Mouse (Mus musculus) lung, embryonic 16.5 days (tissue): ENCODE measurements around the gene Chkb. TPM values are rescaled to one million over a fixed set of nuclear protein-coding genes. Genes with fewer than 3 reads are reported as not detected.

ENCODE experiments used
- ATAC-seq: fragments of 200-750 bp; cut with Nextera tagmentation; 2 replicates; pipeline ENCODE4 v1.8.0; 2017; ENCODE audit warnings: low read depth, mild to moderate bottlenecking, moderate library complexity
- H3K27ac ChIP-seq: fragments of 300-500 bp; sonication (generic); 2 replicates; pipeline ENCODE4 v1.5.1; 2014; ENCODE audit warnings: mild to moderate bottlenecking, control low read depth, low read length
- H3K27me3 ChIP-seq: fragments of 300-500 bp; sonication (generic); 2 replicates; pipeline ENCODE4 v1.6.1; 2014; ENCODE audit warnings: low read depth, low read length, mixed read lengths; ENCODE audit not compliant: control insufficient read depth, insufficient read depth
- H3K36me3 ChIP-seq: fragments of 300-500 bp; sonication (generic); 2 replicates; pipeline ENCODE4 v1.6.1; 2014; ENCODE audit warnings: low read length; ENCODE audit not compliant: control insufficient read depth, insufficient read depth
- H3K4me1 ChIP-seq: fragments of 300-500 bp; sonication (generic); replicated peaks from 2 replicates; pipeline ENCODE4 v1.6.1; 2014; ENCODE audit warnings: low read length, mixed read lengths; ENCODE audit not compliant: control insufficient read depth, insufficient read depth
- H3K4me2 ChIP-seq: fragments of 300-500 bp; sonication (generic); 2 replicates; pipeline ENCODE4 v1.6.1; 2014; ENCODE audit warnings: low read depth, low read length, control low read depth
- H3K4me3 ChIP-seq: fragments of 300-500 bp; sonication (generic); 2 replicates; pipeline ENCODE4 v1.5.1; 2014; ENCODE audit warnings: mild to moderate bottlenecking, low read length, control low read depth
- H3K9ac ChIP-seq: fragments of 300-500 bp; sonication (generic); 2 replicates; pipeline ENCODE4 v1.6.1; 2014; ENCODE audit warnings: low read length, control low read depth
- H3K9me3 ChIP-seq: fragments of 300-500 bp; sonication (generic); 2 replicates; pipeline ENCODE4 v1.6.1; 2016; ENCODE audit warnings: low read length; ENCODE audit not compliant: control insufficient read depth
- WGBS: fragments of 180-500 bp; shearing (Covaris S2); extraction: QIAGEN DNeasy Blood & Tissue Kit; methylation state at CpG from one replicate; pipeline ENCODE4 v1.1.7; 2014; 5-methylcytosine and 5-hydroxymethylcytosine counted together
- polyA plus RNA-seq: library from polyadenylated mRNA; unstranded; fragments of >200 nt; fragmentation: Nextera tagmentation; extraction: Ambion mirVana; gene quantifications from 2 replicates; pipeline ENCODE4 v1.2.1, GENCODE M21; 2015

Gene Chkb
- polyA plus RNA-seq, 1 experiment from 2014 or later = 58.4 TPM

DNA sequence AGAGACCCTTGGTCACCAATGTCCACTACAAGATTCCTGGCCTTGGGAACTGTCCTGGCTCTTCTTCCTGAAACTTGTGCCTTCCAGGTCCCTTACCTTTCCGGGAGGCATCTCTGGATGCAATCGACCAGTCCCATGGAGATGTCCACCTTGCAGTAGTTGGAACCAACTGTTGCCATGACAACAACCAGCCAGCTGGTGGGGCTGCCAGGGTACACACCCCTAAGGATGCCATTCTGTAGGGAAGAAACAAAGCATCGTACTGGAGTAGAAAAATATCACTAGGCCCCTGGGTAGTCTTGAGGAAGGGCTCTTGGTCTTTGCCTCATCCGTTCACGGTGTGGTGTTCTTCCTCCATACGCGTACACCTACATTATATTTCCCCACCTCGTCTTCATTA, 5.1 kb downstream of the Chkb start:
- Histone ChIP-seq H3K27ac (no peak overlapping the region), H3K9ac (no peak overlapping the region), H3K36me3 (peaks cover 5% of the 10 kb centered on the region), H3K4me3 (no peak overlapping the region), H3K4me2 (no peak overlapping the region), H3K27me3 (no peaks in the 10 kb centered on the region), H3K4me1 (peaks cover 4% of the 10 kb centered on the region; the same call in 1 of the 2 replicates), H3K9me3 (no peaks in the 10 kb centered on the region)
- WGBS = 84% methylated on average over 8 of the region's 8 CpGs
- no peak for ATAC-seq

DNA sequence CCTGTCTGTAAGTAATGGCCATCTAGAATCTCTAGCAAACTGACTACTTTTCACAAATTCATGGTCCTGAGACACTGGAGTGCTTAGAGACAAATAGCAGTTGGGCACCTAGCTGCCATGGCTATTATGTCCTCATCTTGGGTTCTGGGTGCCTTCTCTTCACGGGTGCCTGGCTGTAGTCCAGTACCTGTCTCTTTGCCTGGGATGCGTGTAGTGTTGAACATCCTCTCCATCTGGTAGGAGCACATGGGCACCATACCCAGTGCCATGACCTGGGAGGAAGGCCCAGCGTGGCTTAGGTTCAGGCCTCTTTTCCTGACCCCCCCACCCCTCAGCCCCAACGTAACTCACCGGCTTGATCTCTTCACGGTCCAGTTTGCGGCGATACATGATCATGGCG, 7.8 kb downstream of the Chkb start:
- H3K9me3 ChIP-seq = no peaks in the 10 kb centered on the region
- no peak overlapping the region for H3K9ac ChIP-seq
- no peak overlapping the region for H3K4me3 ChIP-seq
- no peaks in the 10 kb centered on the region; the same call in 1 of the 2 replicates for H3K4me1 ChIP-seq
- H3K27ac ChIP-seq = no peak overlapping the region
- no peak overlapping the region for H3K4me2 ChIP-seq
- no peak for ATAC-seq
- WGBS = 88% methylated on average over 9 of the region's 9 CpGs
- peaks cover 3% of the 10 kb centered on the region; the same call in 1 of the 2 replicates for H3K36me3 ChIP-seq
- H3K27me3 ChIP-seq = no peaks in the 10 kb centered on the region

DNA sequence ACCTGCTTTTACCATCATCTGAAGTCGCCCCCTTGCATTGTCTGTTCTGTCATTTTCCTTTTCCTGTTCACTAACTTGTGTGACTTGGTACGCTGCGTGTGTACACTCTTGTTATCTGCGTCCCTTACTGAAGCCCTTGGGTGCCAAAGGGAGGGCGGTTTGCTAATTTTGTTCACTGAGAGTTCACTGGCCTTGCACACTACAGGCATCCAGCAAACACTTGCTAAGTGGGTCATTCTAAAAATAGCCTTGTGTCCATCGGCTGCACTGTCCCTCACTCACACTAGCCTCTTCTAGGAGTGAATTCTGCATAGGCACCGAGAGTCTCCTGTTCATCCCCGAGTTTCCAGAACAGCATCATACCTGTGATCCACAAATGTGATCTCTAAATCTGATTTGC, 14.4 kb downstream of the Chkb start:
- H3K36me3 ChIP-seq = no peaks in the 10 kb centered on the region; the same call in 1 of the 2 replicates
- H3K27me3 ChIP-seq = no peaks in the 10 kb centered on the region
- no peak for ATAC-seq
- no peak overlapping the region for H3K9ac ChIP-seq
- H3K4me3 ChIP-seq = no peak overlapping the region
- no peak overlapping the region for H3K4me2 ChIP-seq
- H3K9me3 ChIP-seq = no peaks in the 10 kb centered on the region; the same call in 1 of the 2 replicates
- no peaks in the 10 kb centered on the region for H3K4me1 ChIP-seq
- WGBS = 78% methylated on average over 8 of the region's 8 CpGs
- H3K27ac ChIP-seq = no peak overlapping the region

DNA sequence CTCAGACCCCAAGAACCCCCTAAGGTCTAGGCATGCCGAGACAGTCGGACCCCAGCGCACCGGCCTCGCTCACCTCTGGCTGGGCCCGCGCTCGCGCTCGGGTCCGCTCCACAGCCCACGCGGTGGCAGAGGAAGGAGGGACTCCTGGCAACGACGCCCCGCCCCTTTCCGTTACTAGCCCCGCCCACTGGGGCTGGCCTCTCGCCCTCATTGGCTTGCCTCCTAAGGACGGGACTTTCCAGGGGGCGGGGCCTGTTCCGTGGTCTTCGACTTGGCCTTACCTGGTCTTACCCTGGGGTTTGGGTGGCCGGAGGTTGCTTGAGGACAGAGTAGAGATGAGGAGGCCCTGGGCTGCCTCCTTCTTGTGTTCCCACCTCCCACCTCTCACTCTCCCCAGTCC, 19.6 kb downstream of the Chkb start, which contains the start of gene Syce3:
Gene Syce3 (minus strand): TSS at position 386 of the 400 bp plus-strand sequence.
- Histone ChIP-seq H3K9ac (no peak within 1 kb of the TSS), H3K27me3 (no peaks in the 10 kb centered on the region), H3K9me3 (peaks cover 2% of the 10 kb centered on the region; the same call in 1 of the 2 replicates), H3K4me1 (no peaks in the 10 kb centered on the region), H3K4me3 (no peak within 1 kb of the TSS), H3K36me3 (no peaks in the 10 kb centered on the region), H3K27ac (no peak within 1 kb of the TSS), H3K4me2 (no peak within 1 kb of the TSS)
- WGBS = 67% methylated on average over 11 of the region's 24 CpGs
- ATAC-seq = no peak

DNA sequence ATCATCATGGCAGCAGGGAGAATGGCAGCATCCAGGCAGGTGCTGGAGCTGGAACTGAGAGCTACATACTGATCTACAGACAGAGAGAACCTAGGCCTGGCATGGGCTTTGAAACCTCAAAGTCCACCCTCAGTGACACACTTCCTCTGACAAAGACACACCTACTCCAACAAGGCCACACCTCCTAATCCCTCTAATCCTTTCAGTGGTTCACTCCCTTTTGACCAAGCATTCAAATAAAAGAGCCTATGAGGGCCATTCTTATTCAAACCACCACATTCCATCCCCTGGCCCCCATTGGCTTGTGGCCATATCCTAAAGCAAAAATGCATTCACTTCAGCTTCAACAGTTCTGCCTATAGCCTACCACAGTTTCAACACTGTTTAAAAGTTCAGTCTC, 23.0 kb downstream of the Chkb start:
- Histone ChIP-seq H3K4me3 (no peak overlapping the region), H3K27me3 (no peaks in the 10 kb centered on the region), H3K27ac (no peak overlapping the region), H3K36me3 (no peaks in the 10 kb centered on the region), H3K4me1 (no peaks in the 10 kb centered on the region), H3K9me3 (peaks cover 2% of the 10 kb centered on the region; the same call in 1 of the 2 replicates), H3K4me2 (no peak overlapping the region), H3K9ac (no peak overlapping the region)
- no peak for ATAC-seq

DNA sequence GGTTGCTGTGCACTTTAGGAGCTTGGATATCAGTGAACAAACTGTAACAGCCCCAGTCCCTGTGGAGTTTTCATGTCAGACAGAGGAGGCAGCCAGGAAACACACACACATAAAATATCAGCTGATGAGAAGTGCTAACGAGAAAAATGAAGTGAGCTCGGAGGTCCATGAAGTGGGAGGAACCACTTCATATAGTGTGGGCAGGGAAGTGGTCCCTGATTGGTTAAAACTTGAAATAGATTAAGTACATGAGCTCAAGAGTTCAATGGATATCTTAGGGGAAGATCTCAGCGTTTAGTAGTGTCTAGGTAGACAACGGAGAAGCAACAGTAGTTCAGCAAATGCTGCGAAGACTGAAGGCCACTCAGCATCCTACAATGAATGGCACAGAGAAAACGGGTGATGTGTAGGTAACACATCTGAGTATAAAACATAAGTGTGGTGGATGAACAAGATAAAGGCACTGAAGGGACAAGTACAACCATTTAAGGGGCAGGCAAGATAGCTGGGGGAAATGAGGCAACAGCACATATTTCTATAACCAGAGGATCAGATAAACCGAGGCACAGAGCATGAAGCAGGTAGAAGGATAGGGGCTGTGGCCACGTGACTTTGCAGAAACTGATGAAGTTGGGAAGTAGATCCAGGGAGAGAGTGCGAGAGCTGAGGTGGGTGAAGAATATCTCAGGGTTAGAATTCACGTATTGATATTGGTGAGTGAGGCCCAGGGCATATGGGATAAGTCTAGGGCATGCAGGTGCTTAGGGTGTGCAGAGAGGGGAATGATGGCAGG, 24.7 kb downstream of the Chkb start:
- WGBS = 66% methylated on average over 10 of the region's 10 CpGs
- Histone ChIP-seq H3K4me3 (no peak overlapping the region), H3K4me1 (no peaks in the 10 kb centered on the region), H3K9me3 (no peaks in the 10 kb centered on the region), H3K27me3 (no peaks in the 10 kb centered on the region), H3K4me2 (no peak overlapping the region), H3K9ac (no peak overlapping the region), H3K27ac (no peak overlapping the region), H3K36me3 (no peaks in the 10 kb centered on the region)
- ATAC-seq = no peak

DNA sequence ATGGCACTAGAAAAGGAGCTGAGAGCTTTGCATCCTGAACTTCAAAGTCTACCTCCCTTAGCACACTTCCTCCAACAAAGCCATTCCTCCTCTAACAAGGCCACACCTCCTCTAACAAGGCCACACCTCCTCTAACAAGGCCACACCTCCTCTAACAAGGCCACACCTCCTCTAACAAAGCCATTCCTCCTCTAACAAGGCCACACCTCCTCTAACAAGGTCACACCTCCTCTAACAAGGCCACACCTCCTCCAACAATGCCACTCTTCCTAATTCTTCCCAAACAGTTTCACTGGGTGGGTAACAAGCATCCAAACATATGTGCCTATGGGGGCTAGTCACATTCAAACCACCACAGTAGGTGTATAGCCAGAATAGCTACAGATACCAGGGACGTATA, 27.2 kb downstream of the Chkb start:
- Histone ChIP-seq H3K36me3 (no peaks in the 10 kb centered on the region), H3K4me1 (no peaks in the 10 kb centered on the region), H3K4me3 (no peak overlapping the region), H3K9me3 (no peaks in the 10 kb centered on the region), H3K27me3 (no peaks in the 10 kb centered on the region), H3K27ac (no peak overlapping the region), H3K9ac (no peak overlapping the region), H3K4me2 (no peak overlapping the region)
- WGBS = 83% methylated on average over 1 of the region's 1 CpGs
- ATAC-seq = no peak

DNA sequence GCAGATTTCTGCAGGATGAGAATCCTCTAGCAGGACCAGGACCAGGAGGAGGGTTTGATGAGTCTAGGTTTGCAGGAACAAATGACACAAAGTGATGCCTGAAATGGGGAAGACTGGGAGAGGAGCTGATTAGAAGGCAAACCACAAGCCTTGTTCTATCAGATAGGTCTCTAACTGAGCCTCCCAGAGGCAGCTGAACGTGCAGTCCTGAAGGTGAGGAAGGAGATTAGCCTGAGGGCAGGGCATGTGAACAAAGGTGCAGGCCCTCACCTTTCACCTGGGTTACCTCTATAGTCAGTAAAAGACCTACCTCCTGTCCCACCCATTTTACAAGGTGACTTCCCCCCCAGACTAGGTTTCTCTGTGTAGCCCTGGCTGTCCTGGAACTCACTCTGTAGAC, 30.0 kb downstream of the Chkb start:
- ATAC-seq = no peak
- 47% methylated on average over 1 of the region's 1 CpGs for WGBS
- Histone ChIP-seq H3K4me3 (no peak overlapping the region), H3K4me1 (no peaks in the 10 kb centered on the region), H3K9me3 (no peaks in the 10 kb centered on the region), H3K27me3 (no peaks in the 10 kb centered on the region), H3K27ac (no peak overlapping the region), H3K36me3 (no peaks in the 10 kb centered on the region), H3K9ac (no peak overlapping the region), H3K4me2 (no peak overlapping the region)

DNA sequence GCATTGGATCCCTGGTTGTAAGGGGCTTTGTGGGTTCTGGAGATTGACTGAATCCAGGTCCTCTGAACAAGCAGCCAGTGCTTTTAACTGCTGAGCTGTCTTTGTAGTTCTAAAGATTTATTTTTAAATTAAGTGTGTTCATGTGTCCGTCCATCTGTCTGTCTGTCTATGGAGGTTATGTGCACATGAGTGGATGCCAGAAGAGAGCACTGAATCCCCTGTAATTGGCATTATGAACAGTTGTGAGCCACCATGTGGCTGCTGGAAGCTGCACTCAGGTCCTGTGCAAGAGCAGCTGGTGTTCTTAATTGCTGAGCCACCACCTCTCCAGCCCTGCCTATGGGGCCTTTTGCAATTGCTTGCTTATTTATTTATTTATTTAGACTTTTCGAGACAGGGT, 31.6 kb downstream of the Chkb start:
- Histone ChIP-seq H3K9me3 (no peaks in the 10 kb centered on the region), H3K4me2 (no peak overlapping the region), H3K36me3 (no peaks in the 10 kb centered on the region), H3K4me1 (no peaks in the 10 kb centered on the region), H3K9ac (no peak overlapping the region), H3K27ac (no peak overlapping the region), H3K4me3 (no peak overlapping the region), H3K27me3 (no peaks in the 10 kb centered on the region)
- 74% methylated on average over 2 of the region's 2 CpGs for WGBS
- ATAC-seq = no peak
